Mouse (Mus musculus): ENCODE results near the gene Acap2. TPM values are rescaled to one million over a fixed set of nuclear protein-coding genes. Genes with fewer than 3 reads are reported as not detected.

Acap2 gene
- total RNA-seq (2021) = 1 to 10 TPM; 6.9 to 9.3 TPM
- long read RNA-seq, experiment 1, partial matches to known transcripts = 1 of 5 reads
- long read RNA-seq, experiment 1, other reads (novel, unspliced or antisense) = 1 of 5 reads
- long read RNA-seq, experiment 2, partial matches to known transcripts = 0 of 3 reads
- long read RNA-seq, experiment 2, other reads (novel, unspliced or antisense) = 3 of 3 reads

GRCm38 (mm10) chr16:31200790-31201567 is at the start of gene Acap2:
TSS of gene Acap2 (minus strand) at chr16:31201245.
- peak; percentile 97 for DNase-seq (ENCODE audit: low spot score)

GRCm38 (mm10) chr16:31249401-31249800 is 48.4 kb upstream of the Acap2 start:
- no peak for DNase-seq (ENCODE audit: low spot score)

- no peak for DNase-seq (ENCODE audit: low spot score)
These were observed 47.7 kb upstream of the Acap2 start for GRCm38 (mm10) chr16:31248717-31249116.

GRCm38 (mm10) chr16:31247442-31247841 is 46.4 kb upstream of the Acap2 start:
- DNase-seq (ENCODE audit: low spot score) = no peak

- no peak for DNase-seq (ENCODE audit: low spot score)
These were observed 43.0 kb upstream of the Acap2 start for GRCm38 (mm10) chr16:31244053-31244452.

- no peak for DNase-seq (ENCODE audit: low spot score)
These were observed 40.4 kb upstream of the Acap2 start for GRCm38 (mm10) chr16:31241433-31241832.

- DNase-seq (ENCODE audit: low spot score) = no peak
These were observed 39.5 kb upstream of the Acap2 start for GRCm38 (mm10) chr16:31240569-31240968.

GRCm38 (mm10) chr16:31238281-31238680 is 37.2 kb upstream of the Acap2 start:
- no peak for DNase-seq (ENCODE audit: low spot score)

- peak; percentile 12 for DNase-seq (ENCODE audit: low spot score)
These were observed 34.6 kb upstream of the Acap2 start for GRCm38 (mm10) chr16:31235457-31236310.

GRCm38 (mm10) chr16:31234808-31235456 is 33.9 kb upstream of the Acap2 start:
- DNase-seq (ENCODE audit: low spot score) = no peak

GRCm38 (mm10) chr16:31234356-31234755 is 33.3 kb upstream of the Acap2 start:
- DNase-seq (ENCODE audit: low spot score) = no peak

GRCm38 (mm10) chr16:31233541-31234339 is 32.7 kb upstream of the Acap2 start:
- DNase-seq (ENCODE audit: low spot score) = peak; percentile 88

- DNase-seq (ENCODE audit: low spot score) = peak; percentile 25
These were observed 32.1 kb upstream of the Acap2 start for GRCm38 (mm10) chr16:31233167-31233498.

- no peak for DNase-seq (ENCODE audit: low spot score)
These were observed 31.6 kb upstream of the Acap2 start for GRCm38 (mm10) chr16:31232491-31233166.

GRCm38 (mm10) chr16:31231591-31231990 is 30.5 kb upstream of the Acap2 start:
- DNase-seq (ENCODE audit: low spot score) = no peak

- no peak for DNase-seq (ENCODE audit: low spot score)
These were observed 26.7 kb upstream of the Acap2 start for GRCm38 (mm10) chr16:31227746-31228145.

- DNase-seq (ENCODE audit: low spot score) = no peak
These were observed 14.2 kb upstream of the Acap2 start for GRCm38 (mm10) chr16:31215271-31215670.

GRCm38 (mm10) chr16:31213463-31213862 is 12.4 kb upstream of the Acap2 start:
- no peak for DNase-seq (ENCODE audit: low spot score)

GRCm38 (mm10) chr16:31211503-31211902 is 10.5 kb upstream of the Acap2 start:
- DNase-seq (ENCODE audit: low spot score) = no peak

- DNase-seq (ENCODE audit: low spot score) = no peak
These were observed 9.4 kb upstream of the Acap2 start for GRCm38 (mm10) chr16:31210453-31210852.

Data from gastrocnemius, adult 18-20 months (tissue).